Mouse (Mus musculus) left cerebral cortex, adult 18-20 months (tissue): ENCODE data around the gene Fbxw7. TPM values are rescaled to one million over a fixed set of nuclear protein-coding genes. Genes with fewer than 3 reads are reported as not detected.
A peak's percentile ranks its signal among the peaks of the same experiment; 100 is the strongest.

ENCODE experiments used
- DNase-seq, 2 experiments: peaks; one replicate each; pipeline ENCODE4 v3.0.0; 2021 to 2022; ENCODE audit warnings: low spot score in 2 of 2, mixed read lengths in 1 of 2
- total RNA-seq, 2 experiments: library from RNA; stranded (reverse); gene quantifications; 2 replicates each; pipeline ENCODE4 v1.2.3; 2021

Gene Fbxw7
- total RNA-seq, 2 experiments from 2014 or later = 224 to 233 TPM

GRCm38 (mm10) chr3:84944933-84945332 is 129.9 kb downstream of the Fbxw7 start:
- DNase-seq = no peak

DNA sequence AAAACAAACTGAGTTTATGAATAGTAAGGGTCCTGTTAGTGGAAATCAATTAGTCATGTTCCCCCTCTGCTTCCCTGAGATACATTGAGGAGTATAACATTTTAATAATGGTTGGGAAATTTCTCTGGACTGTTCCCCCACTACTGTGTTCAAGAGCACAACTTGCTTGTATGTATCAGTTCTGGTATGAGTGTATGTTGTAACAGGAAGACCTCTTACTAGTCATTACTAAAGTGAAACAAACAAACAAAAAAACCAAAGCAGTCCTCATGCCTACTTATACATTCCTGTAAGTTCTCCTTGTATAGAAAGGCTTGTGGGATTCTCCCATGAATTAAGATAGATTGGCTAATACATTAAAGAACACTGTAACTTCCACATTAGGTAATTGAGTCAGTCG is 131.3 kb downstream of the Fbxw7 start:
- DNase-seq = no peak

GRCm38 (mm10) chr3:84949387-84949786 is 134.3 kb downstream of the Fbxw7 start:
- no peak for DNase-seq

GRCm38 (mm10) chr3:84951698-84952097 is 136.6 kb downstream of the Fbxw7 start:
- no peak for DNase-seq

DNA sequence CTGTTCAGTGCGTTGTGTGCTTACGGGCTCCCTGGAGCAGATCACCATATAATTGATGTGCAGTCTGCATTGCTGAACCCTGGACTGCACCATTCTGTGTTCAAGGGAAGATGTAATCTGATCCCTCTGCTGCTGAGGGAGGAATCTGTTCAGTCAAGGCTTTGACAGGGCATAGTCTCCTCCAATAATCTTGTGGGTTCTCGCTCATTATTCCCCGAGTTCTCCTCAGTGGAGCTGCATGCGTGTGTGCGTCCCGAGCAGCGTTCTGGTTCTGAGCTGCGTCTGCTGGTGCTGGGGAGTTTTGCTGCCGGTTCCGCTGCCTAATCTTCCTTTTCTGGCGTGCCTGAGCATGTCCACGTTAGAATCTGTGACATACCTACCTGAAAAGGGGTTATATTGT is 137.1 kb downstream of the Fbxw7 start:
- peak; percentile 66 to 81 for DNase-seq

- no peak for DNase-seq
Observed at GRCm38 (mm10) chr3:84952585-84953187, 137.6 kb downstream of the Fbxw7 start.

DNA sequence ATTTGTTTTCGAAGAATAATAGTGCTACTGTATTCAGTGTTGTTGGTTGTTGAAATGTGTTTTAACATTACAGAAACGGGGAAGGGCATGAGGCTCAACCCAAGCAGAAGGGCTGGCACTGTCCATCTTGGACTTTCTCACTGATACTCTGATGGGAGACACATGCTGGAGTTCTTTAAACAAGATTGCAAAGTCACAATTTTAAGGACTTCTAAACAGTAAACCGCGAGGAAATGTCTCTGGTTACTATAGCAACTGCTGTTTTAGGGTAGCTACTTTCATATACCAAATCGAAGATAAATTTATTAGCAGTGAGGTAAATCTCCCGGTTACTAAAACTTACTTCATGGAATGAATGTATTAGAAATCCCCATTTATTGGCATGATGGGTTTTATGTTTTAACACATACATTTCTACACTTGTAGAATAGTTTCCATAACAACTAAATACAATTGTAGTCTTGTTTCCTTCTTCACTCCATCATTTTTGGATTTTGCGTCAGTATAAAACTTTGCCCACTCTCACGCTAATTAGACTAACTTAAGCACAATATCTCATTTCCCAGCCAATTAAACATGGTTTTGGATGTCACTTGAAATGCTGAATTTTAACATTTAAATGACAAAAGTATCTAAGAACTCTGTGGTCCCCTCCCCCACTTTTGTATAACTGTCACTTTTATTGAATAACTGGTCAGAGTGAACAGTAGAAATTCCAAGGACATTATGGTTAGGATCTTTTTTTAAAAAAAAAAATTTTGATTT is 140.1 kb downstream of the Fbxw7 start:
- DNase-seq = no peak

DNA sequence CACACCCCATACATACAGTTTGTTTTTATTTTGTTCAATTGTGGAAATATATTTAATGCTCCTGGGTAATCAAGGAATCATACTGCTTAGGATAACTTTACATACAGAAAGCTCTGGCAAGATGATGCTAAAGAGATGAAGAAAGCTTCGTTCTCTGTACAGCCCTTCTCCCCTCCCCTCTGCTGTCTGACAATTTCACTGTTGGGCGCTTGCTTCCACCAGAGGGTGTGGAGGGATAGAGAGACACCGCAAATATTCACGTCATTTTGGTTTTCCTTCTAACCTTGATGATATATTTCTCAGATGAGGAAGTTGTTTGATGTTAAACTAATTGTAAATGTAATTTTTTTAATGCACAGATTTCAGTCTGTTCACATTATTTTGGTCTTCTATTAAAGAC is 140.8 kb downstream of the Fbxw7 start:
- DNase-seq = no peak

- no peak for DNase-seq
Observed at GRCm38 (mm10) chr3:84965156-84965555, 150.1 kb downstream of the Fbxw7 start.

DNA sequence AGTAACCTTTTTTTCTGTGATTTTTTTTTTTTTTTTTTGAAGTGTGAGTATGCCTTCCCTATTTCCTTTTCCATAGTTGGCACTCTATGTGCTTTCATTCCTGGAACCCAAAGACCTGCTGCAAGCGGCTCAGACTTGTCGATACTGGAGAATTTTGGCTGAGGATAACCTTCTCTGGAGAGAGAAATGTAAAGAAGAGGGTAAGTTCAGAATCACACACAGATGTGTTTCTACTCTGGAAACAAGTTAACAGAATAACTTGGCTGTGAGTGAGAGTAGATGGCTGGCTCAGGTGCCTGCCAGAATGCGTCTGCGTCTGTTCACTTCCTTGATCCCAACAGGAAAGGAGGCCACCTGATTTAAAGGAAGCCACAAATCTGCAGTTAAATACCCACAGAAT is 152.3 kb downstream of the Fbxw7 start:
- no peak for DNase-seq

DNA sequence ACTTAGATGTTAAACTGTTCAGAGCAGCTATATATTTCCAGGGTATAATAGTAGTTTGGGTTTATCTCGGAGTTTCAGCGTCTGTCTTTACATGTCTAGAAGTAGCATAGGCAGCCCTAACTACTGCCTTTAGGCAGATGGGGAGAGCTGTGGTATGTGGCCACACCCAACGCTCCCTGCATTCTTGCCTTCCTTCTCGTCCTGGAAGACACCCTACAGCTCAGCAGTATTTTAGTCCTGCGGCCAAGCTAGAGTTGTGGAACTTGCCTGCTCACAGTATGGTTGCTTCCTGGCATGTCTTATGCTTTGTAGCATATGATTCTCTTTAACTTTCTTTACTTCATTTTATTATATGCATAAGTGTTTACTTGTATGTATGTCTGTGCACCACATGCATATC is 156.5 kb downstream of the Fbxw7 start:
- DNase-seq = no peak

DNA sequence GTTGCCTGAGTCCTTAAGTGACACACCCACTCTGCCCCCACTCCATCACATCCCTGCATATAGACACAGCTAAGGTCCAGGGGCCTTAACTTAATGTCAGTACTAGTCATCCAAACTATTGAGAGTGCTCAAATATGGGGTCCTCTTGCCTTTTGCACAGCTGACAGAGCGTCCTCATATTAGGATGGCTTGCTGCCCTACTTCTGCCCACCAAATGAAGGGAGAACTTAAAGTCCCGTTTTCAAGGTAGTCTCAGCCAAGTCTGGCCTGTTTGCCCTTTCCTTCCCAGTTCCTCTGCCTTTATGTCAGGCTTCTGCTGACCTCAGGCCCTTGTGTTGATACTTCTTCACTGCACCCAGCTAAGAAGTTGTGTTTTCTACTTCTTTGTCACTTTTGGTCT is 157.8 kb downstream of the Fbxw7 start:
- DNase-seq = no peak

- peak in 1 of 2 experiments; percentile 2 for DNase-seq
Observed at GRCm38 (mm10) chr3:84974193-84974592, 159.1 kb downstream of the Fbxw7 start.

DNA sequence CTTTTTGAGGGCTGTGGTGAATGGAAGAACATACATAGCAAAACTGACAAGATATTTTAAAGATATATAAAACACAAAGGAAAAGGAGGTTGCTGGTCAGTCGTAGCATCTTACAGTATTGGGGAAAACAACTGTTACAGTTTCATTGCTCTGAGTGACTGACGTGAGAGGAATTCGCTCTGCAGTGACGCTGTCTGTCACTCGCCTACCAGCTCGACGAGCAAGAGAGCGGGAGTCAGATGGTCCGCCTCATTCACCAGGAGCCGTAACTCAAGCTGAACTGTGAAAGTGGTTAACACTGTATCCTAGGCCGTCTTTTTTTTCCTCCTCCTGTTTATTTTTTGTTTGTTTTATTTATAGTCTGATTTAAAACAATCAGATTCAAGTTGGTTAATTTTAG is 163.6 kb downstream of the Fbxw7 start:
- DNase-seq = peak in 1 of 2 experiments; percentile 3

DNA sequence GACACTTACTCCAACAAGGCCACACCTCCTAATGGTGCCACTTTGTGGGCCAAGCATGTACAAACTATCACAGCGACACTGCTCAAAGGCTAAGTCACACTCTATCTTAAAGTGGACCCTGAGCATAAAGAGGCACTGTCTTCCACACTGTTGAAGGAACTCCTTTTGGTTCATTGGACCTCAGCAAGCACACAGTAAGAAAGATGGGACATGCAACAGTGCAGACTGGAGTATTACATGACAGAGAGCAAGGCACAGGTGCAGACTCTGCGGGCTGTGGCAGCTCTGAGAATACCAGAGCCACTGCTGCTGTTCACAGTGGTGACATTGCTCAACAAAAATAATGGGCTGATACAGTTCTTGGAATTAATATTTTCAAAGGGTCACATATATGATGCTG is 165.1 kb downstream of the Fbxw7 start:
- DNase-seq = no peak

DNA sequence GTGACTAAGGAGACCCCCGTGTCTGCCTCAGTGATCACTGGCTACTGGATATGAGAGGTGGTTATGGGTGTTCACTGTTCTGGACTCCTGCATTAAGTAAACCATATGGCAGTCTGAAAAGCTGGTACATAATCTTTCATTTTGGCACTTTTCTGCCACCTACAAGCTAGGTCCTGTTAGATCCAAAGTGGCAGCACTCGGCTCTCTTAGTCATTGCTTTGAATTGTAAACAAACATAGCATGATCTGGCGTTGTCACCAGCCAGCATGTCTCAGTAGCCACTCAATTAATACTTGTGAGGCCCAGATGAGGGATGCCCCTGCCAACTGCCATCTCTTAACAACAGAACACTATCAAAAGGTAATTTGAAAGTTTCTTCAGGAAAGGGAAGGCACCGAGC is 167.6 kb downstream of the Fbxw7 start:
- DNase-seq = peak in 1 of 2 experiments; percentile 34

DNA sequence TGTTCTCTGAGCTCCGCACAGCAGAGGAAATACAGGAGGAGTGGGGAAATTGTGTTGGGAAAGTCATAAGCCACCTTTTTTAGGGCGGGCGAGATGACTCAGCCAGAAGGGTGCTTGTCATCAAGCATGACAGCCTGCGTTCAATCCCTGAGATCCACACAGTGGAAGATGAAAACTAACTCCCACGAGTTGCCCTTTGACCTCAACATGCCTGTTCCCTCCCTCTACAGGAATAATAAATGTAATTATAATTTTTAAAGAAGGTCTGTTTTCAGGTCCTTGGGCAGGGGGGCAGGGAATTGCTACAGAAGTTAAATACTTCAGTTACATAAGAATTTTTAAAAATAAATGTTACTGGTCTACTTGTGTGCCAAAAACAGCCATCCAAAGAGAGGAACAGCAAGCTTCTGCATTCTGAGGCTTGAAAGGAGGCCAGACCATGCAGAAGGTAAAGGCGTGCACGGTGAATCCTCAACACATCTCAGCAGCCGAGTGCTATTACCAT is 170.1 kb downstream of the Fbxw7 start:
- DNase-seq = peak; percentile 67 to 75

DNA sequence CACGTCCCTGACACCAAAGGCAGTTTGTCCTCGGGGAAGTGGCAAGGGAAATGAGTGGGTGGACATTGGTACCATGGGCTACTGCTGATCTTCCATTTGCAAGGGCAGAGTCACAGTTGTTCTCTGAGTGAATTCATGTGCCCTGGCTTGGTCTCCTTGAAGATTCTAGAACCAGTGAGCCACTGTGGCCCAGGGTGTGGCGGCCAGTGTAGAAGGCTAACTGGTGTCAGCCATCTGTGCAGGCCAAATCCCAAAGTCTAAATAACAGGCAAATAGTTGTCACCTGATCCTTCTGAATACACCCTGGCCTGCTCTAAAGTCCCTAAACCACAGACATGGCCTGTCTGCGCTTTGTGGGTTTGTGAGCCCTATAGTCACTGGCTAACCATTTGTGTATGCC is 173.8 kb downstream of the Fbxw7 start:
- no peak for DNase-seq

- no peak for DNase-seq
Observed at GRCm38 (mm10) chr3:85005257-85005656, 190.2 kb downstream of the Fbxw7 start.

DNA sequence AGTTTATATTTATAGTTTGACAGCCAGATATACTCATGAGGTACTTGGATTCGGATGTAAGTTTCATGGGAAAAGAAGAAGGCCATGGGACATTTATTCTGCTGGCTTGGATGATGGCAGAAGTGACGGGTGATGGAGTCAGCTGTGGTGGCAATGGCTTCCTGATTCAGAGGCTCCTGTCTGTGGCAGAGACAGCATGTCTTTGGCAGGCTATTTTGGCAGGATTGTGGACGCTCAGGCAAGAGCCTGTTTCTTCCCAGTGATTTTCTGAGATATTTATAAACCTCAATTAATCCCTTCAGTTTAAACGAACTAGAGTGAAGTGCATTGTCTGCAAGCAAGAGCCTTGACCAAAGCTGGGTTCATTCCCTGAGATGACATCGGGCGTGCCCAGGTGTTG is 197.8 kb downstream of the Fbxw7 start:
- DNase-seq = no peak

DNA sequence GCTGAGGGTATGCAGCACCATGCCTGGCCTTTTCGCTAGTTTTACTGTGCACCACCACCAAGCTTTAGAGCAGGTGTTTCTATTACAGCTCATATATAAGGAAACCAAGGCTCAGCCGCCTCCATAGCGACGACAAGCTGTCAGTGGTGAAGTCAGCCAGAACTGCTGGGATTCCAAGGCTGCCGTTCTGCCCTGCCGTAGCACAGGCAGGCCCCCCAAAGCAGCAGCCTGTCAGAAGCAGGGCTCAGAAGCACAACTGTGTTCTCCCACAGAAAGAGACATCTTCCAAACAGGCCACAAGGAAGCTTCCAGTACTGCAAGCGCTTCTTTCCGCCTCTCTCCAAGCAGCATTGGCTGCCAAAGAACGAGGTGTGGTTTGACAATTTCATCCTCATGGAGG is 200.6 kb downstream of the Fbxw7 start:
- peak; percentile 67 to 73 for DNase-seq

GRCm38 (mm10) chr3:85020137-85020536 is 205.1 kb downstream of the Fbxw7 start:
- DNase-seq = peak in 1 of 2 experiments; percentile 44

GRCm38 (mm10) chr3:85021816-85022215 is 206.7 kb downstream of the Fbxw7 start:
- no peak for DNase-seq
